Mouse (Mus musculus): ENCODE measurements around the gene Ggcx. TPM values are rescaled to one million over a fixed set of nuclear protein-coding genes. Genes with fewer than 3 reads are reported as not detected.

Ggcx gene
- total RNA-seq, 2 experiments from 2014 or later = 7.8 to 8.3 TPM

DNA sequence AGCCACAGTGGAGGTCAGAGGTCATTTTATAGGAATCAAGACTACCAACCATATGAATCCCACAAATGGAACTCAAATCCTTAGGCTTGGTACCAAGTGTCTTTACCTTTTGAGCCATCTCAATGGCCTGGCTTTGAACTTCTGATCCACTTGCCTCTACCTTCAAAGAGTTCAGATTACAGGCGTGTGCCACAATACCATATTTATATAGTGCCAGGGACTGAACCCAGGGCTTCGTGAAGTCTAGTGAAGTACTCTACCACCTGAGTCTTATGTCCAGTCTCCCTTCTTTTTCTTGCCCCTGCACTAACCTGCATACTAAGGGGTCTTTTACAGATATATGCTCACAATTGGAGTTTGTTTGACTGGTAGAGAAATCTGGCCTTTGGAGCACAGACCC, 27.5 kb upstream of the Ggcx start:
- no peak for ATAC-seq (ENCODE audit: poor library complexity, severe bottlenecking)

DNA sequence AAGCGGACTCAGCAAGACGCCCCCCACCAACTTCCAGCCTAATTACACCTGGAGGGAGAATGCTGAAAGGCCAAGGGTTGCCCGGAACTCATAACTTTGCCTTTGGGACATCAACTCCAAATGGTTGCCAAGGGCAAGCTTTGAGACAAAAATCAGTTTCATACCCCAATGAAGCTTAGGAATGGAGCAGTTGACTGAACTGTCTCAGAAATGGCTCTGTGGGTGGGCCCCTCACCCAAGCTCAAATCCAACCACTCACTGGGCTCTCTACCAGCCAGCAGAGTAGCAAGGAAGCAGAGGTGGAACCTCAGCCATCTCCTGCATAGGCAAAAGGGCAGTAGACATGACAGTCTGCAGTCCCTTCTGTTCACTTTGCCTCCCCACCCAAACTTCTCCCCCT, 26.3 kb upstream of the Ggcx start:
- ATAC-seq (ENCODE audit: poor library complexity, severe bottlenecking) = no peak

DNA sequence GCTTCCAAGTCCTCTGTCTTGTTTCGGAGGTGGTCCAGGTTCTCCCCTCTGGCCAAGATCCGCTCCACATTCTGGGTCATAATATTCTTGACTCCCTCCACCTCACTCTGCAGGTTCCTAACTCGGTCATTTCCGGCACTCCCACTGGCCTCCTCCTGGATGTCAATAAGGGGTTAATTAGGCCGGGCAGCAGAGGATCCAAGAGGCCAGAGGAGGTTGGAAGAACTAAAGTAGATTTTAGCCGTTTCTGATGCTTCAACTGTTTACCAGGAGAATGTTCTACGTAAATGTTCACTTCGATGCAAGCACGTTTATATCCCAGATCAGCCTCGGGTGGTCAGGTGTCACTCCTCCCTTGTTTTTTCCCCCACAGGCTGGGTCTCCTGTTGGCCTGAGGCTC, 25.8 kb upstream of the Ggcx start:
- no peak for ATAC-seq (ENCODE audit: poor library complexity, severe bottlenecking)

DNA sequence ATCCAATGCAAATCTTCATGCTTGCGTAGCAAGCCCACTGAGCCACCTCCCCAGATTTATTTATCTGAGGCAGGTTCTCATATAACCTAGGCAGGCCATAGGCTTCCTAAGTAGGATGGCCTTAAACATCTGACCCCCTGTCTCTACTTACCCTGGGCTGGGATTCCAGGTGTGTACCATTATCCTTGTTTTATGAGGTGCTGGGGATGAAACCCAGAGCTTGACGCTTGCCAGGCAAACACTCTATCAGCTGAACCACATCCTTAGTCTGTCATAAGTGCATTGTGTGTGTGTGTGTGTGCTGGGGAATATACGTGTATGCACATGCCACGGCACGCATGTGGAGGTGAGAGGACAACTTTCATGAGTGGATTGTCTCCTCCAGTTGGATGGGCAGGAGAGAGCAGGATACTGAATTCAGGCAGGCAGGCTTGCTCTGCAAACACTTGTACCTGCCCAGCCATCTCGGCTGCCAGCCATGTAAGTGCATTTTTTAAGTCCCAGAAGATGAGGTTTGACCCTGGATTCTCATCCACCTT, 25.2 kb upstream of the Ggcx start:
- no peak for ATAC-seq (ENCODE audit: poor library complexity, severe bottlenecking)

DNA sequence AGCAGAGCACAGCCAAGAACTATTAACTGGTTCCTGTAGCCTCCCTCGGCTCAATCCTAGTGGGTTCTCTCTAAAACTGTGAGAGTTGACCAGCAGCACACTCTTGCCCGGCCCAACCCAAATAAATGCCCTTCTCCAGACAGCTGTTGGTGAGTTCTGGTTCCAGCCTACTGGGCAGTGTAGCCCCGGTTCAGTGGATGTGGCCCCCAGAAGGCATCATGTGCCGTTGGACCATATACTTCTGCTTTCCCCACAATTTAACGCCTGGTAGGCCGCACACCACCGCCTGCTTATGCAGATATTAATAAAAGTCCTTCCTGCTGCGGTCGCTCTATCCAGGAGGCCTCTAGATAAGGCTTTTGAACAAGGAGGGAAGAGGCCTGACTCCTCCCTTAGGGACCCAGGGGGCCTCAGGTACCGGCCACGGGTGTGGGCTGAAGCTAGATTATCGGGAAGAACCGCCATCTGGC, 24.6 kb upstream of the Ggcx start:
- ATAC-seq (ENCODE audit: poor library complexity, severe bottlenecking) = peak; percentile 67

DNA sequence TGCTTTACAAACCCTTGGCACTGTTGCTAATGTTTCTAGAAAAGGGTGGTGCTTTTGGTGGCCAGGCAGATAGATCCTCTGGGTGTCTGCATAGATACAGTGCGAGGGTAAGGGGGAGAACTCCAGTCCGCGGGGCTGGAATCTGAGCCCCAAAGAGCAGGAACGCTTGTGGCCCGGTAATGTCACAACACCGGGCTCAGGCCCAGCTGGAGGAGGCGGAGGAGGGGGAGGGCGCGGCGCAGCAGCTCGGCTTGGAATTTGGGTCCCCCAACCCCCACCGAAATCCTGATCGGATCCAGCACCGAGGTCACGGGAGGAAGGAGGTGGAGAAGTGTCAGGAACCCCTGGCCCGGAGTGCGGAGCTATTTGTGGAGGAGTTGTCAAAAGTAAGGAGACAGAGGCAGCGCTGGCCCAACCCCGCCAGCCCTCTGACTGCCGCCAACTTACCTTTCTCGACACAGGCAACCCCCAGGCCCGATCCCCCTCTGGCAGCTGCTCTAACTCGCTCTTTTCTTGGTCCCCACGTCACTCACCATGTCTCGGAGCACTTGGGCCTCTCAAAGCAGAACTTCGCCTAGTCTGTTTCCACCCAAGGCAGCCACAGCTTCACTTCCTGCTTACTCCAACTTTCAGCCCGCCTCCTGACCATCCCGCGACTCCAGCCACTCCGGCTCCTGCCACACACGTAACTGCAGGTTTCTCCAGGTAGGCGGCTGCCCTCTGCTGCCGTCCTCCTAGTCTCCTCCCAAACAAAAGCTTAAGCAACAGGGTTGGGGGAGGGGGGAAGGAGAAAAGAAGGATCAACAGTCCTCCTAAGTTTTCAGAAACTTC, 24.0 kb upstream of the Ggcx start, which contains the start of gene Vamp8:
Gene Vamp8 (minus strand): TSS at position 763 of the 831 bp plus-strand sequence.
- ATAC-seq (ENCODE audit: poor library complexity, severe bottlenecking) = peak; percentile 86

DNA sequence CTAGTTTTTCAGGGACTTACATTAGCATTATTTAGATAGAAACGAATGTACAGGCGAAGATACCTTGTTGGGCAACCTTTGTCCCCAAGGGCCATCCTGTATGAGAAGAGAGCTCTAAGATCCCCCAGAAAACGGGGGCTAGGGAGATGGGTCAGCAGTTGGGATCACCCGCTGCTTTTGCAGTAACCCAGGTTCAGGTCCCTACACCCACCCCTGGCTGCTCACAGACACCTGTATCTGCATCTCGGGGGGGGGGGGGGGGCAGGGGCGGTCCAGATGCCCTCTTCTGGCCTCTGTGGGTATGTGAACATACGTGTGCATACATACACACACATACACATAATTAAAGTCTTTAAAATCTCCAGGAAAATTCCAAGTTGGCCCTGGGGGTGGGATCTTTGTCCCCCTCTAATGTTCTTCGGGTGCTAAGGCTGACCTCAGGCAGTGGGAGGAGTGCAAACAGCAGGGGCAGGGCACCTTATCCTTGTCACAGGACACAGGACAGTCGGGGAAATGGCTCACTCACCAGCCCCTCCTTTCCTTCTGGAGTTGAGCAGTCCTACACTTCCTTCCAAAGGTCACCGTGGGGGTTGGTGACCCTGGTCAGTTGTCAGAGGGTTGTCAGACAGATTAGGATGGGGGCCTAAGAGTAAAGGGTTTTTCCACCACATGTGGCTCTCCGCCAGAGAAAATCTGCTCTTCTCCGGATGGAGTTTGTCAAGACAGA, 23.1 kb upstream of the Ggcx start:
- ATAC-seq (ENCODE audit: poor library complexity, severe bottlenecking) = no peak

DNA sequence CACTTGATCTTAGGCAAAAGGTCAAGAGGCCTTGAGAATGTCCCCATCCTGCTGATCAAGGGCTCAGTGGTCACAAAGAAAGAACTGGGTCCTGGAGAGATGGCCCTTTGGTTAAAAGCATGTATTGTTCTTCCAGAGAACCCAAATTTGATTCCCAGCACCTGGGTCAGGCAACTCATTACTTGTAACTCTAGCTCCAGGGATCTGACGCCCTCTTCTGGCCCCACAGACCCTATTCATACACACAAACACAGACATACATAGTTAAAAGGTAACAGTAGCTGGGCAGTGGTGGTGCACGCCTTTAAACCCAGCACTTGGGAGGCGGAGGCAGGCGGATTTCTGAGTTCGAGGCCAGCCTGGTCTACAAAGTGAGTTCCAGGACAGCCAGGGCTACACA, 21.8 kb upstream of the Ggcx start:
- no peak for ATAC-seq (ENCODE audit: poor library complexity, severe bottlenecking)

DNA sequence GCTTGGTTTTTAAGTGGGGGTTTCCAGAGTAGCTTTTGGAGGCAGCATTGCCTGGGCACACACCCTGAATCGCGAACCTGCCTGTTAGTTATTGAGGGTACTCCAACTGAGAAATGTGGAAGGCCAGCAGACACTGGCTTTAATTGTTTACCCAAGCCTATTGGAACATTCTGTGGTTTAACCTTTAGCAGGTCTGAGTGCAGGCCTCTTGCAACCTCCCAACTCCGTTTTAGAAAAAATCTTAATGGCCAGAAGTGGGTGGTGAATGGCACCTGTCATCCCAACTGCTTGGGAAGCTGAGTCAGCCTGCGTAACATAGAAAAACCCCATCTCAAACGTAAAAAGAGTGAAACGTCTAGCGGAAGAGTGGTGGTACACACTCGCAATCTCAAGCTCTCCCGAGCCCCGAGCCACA, 17.3 kb upstream of the Ggcx start:
- ATAC-seq (ENCODE audit: poor library complexity, severe bottlenecking) = no peak

DNA sequence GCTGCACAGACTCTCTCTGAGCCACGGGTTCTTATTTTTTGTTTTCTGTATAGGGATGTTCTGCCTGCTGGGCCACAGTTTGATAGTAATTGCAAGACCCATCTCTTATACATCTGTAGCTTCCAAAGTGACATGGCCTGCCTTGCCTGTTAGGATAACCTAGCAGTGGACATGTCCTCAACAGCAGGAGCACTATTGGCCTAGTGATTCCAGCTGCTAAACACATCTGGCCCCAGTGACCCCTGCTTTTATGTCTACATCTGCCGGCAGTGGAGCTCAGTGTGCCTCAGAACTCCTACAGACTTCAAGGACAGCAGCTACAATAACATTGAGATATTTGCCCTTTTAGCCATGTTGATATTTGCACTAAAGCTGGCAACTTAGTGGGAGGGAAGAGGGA, 14.1 kb upstream of the Ggcx start:
- ATAC-seq (ENCODE audit: poor library complexity, severe bottlenecking) = no peak

DNA sequence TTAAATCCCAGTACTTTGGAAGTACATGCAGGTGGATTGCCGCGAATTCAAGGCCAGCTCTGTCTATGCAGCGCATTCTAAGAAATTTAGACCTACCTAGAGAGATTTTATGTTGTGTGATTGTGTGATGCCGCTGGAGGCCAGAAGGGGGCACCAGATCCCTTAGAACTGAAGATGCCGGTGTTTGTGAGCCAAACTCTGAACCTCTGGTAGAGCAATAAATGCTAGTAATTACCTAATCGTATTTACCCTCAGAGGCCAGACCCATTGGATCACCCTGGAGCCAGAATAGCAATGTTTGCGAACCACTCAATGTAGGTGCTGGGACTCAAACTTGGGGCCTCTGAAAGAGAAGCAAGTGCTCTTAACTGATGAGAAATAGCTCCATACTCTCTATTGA, 12.2 kb upstream of the Ggcx start:
- peak; percentile 97 for ATAC-seq (ENCODE audit: poor library complexity, severe bottlenecking)

DNA sequence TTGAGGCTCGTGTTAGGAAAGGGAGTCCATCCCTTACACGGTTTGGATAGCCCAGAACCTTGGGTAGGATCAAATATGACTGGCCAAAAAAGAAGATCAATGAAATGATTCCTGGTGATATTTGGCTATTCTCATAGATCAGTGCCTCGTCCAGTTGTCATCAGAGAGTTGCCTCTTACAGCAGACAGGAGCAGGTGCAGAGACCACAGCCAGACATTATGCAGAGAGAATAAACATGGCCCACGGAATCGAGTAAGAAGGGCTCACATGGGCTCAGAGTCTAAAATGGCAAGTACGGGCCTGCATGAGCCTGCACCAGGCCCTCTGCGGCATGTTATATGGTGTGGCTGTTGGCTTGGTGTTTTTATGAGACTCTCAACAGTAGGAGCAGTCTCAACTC, 8.8 kb upstream of the Ggcx start:
- no peak for ATAC-seq (ENCODE audit: poor library complexity, severe bottlenecking)

DNA sequence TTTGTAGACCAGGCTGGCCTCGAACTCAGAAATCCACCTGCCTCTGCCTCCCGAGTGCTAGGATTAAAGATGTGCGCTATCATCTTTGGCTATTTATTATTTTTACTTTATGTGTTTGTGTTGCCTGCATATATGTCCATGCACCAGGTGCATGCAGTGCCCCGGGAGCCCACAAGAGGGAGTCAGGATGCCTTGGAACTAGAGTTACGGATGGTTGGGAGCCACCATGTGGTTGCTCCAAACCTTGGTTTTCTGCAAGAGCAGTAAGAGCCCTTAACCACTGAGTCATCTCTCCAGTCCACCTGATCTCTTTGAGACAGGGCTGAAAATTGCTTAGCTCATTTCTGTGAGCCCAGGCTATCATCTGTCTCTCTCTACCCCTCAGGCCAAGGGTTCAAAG, 7.0 kb upstream of the Ggcx start:
- peak; percentile 98 for ATAC-seq (ENCODE audit: poor library complexity, severe bottlenecking)

DNA sequence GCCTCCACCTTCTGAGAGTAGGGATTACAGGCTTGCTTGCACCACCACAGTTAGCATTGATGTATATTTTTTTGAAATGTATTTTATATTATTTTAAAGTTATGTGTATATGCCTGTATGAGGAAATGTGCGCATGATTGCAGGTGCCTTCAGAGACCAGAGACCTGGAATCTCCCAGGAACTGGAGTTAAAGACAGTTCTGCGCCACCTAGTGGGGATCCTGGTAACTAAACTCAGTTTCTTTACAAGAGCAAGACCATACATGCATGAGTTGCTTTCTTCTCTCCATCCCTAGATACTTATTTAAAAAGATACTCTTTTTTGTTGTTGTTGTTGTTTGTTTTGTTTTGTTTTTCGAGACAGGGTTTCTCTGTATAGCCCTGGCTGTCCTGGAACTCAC, 4.5 kb upstream of the Ggcx start:
- no peak for ATAC-seq (ENCODE audit: poor library complexity, severe bottlenecking)

DNA sequence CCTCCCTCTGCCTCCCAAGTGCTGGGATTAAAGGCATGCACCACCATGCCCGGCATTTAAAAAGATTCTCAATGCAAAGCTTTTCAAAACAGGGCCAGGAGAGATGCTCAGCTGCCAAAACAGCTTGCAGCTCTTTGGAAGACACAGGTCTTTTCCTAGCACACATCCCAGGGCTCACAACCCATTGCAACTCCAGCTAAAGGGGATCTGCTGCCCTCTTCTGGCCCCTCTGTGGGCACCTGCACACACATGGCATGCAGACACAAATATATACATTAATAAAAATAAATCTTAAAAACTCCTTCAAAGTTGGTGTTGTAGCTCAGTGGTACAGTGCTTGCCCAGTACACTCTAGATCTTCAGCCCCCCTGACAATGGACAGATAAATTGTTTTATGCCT, 4.1 kb upstream of the Ggcx start:
- no peak for ATAC-seq (ENCODE audit: poor library complexity, severe bottlenecking)

DNA sequence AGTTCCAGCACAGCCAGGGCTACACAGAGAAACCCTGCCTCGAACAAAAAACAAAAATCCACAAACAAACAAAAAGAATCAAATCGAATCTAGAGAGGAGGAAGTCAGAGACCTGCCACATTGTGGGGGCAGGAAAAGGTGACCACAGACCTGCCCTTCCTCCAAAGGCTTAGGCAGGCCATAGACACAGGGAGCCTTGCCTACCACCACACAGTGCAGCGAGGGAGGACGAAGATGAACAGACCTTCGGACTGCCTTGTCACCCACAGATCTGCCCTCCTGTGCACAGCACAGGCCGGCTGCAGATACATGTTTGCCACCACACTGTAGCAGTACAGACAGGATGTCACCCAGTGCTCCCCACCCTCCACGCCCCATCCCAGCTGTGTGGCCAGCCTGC, 3.6 kb upstream of the Ggcx start:
- peak; percentile 33 for ATAC-seq (ENCODE audit: poor library complexity, severe bottlenecking)

DNA sequence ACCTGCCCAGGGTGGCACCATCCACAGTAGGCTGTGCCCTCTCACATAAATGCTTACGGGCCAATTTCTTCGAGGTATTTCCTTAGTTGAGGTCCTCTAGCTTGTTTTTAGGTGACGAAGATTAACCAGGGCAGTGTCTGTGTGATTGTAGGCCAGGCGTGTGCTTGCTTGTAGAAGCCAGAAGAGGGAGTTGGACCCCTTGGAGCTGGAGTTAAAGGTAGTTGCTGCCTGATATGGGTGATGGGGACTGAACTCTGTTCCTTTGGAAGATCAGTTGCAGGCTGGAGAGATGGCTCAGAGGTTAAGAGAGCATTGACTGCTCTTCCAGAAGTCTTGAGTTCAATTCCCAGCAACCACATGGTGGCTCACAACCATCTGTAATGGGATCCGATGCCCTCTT, 1.1 kb downstream of the Ggcx start:
- ATAC-seq (ENCODE audit: poor library complexity, severe bottlenecking) = no peak

DNA sequence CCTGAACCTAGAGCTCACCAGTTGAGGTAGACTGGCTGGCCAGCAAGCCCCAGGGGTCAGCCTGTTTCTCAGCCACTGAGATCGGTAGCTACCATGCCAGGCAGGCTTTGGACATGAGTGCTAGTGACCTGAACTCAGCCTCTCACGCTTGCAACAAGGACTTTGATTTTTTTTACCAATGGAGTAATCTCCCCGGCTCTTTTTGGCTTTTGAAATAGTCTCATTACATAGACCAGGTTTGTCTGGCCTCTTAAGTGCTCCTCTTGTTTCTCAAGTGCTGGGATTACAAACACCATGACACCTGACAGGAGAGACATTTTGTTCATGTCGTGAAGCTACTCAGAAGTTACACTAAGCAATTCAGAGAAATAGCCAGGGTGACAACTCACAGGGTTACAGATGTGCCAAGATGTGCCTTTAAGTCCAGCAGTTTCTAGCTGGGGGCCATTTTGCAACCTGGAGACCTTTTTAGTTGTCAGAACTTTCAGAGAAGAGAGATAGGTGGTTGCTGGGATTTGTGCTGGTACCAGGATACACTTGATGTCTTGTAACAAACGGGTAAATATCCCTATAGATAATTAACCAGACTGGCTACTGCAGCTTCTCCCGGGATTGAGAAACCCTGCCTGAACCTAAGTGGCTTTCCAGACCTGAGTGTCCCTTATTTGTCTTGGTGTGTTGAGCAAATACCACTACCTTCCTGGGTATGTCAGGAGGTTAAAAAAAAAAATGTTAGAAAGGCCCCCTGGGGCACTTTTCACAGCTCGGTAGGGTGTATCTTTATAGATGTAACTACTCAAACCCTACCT, 2.1 kb downstream of the Ggcx start:
- ATAC-seq (ENCODE audit: poor library complexity, severe bottlenecking) = no peak

DNA sequence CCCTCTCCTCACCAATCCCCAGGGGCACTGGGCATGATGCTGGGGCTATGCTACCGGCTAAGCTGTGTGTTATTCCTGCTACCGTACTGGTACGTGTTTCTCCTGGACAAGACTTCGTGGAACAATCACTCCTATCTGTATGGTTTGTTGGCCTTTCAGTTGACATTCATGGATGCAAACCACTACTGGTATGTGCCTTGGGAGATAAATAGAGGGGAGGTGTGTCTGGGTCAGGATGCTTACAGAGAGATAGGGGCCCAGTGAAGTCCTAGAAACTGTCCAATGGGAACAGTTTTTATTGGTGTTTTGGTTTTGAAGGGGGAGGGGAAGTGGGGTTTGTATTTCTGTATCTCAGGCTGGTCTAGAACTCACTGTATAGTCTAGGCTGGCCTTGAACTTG, 4.2 kb downstream of the Ggcx start:
- ATAC-seq (ENCODE audit: poor library complexity, severe bottlenecking) = no peak

DNA sequence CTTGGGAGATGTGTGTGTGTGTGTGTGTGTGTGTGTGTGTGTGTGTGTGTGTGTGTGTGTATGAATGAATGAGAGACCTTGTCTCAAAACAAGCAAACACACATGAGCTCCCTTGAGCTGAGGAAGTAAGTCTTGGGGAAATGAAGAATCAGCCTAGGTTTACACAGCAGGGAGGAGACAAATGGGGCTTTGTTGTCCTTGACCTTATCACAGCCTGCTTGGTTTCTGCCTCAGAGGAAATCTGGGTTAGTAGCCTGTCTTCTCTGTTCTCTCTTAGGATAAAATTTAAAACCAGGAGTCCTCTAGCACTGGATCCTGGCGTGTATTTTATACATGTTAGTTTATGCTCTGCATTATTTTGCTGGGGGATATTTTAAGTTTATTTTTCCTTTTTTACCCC, 5.7 kb downstream of the Ggcx start:
- no peak for ATAC-seq (ENCODE audit: poor library complexity, severe bottlenecking)

DNA sequence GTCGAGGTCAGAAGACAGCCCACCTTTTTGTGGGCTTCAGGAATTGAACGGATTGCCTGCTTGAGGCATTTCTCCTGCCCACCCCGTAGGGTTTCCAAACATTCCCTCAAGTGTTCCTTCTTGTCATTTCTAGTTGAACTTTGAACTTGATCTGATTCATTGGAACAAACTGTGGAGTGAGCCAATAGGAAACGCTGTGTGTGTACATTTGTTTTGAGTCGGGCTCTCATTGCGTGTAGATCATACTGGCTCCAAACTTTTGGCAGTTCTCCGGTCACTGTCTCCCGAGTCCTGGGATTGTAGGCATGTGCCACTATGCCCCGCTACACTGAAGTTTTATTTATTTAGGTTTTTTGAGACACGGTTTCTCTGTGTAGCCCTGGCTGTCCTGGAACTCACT, 6.8 kb downstream of the Ggcx start:
- no peak for ATAC-seq (ENCODE audit: poor library complexity, severe bottlenecking)

Data from megakaryocyte, adult 5-6 weeks (primary cell).